Mouse (Mus musculus): ENCODE measurements around the gene Sod1.

DNA sequence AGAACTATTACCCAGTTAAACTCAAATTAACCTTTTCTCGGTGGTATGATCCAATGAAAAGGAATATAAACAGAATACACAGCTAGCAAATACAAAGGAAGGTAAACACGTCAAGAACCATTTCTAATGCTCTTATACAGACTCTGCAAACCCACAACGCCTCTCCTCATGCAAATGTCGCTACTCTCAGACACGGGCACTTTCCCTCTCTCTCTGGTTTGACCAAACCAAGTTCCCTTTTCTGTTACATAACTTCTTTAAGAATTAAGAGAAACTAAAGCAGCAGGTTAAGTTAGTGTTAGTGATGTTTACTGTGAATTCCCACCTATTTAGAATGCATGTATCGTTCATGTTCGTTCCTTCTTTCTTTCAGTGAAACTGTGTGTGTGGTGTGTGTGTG, 38.4 kb downstream of the Sod1 start:
- TF ChIP-seq GATA1 (IDR thresholded peaks at IDR 0.05; ENCODE audit: low read length) (no peak), TAL1 (IDR thresholded peaks at IDR 0.05; ENCODE audit: low read length) (no peak)
